ENCODE assay signal across 18 mouse cellular contexts in the genomic region with DNA sequence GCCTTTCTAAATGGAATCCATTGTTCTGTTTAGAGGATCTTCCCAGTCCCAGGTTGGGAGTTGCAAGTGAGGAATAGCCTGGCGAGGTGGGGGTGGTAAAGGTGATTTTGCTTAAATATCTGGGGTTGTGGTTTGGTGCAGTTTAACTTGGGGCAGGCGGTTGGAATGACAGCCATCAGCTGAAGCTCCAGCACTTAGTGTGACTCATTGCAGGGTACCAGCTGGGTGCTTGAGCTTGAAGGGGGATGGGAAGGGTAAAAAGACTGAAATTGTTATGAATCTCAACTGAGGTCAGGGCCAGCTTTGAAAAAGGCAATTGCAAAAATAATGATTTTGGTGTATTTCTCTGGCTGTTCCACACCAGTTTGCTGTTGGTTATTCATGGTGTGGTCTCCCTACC. TPM values are rescaled to one million over a fixed set of nuclear protein-coding genes. Genes with fewer than 3 reads are reported as not detected.
DNase-seq lines count a peak whose midpoint lies in the region; ATAC-seq and TF ChIP-seq lines count a peak whose summit lies in the region.
"Had no signal": no experiment of that assay in that cellular context is flagged by ENCODE, and none has a peak within 500 bp of the region (broad histone marks: within the 10 kb centered on the region; RNA-seq: fewer than 3 reads in every experiment).

No protein-coding gene starts in this region.

- H3K9ac ChIP-seq in midbrain, embryonic 12.5 days (replicated peaks): no peak overlapping the region
- H3K9ac ChIP-seq in midbrain, embryonic 11.5 days (ENCODE audit: low read length): no peak overlapping the region
- no peak overlapping the region for H3K9ac ChIP-seq in stomach, embryonic 16.5 days (ENCODE audit: low read length)
- H3K9ac ChIP-seq: limb, embryonic 13.5 days; liver, postnatal 0 days had no signal

- H3K4me1 ChIP-seq in midbrain, embryonic 12.5 days: peaks cover 89% of the 10 kb centered on the region
- peaks cover 17% of the 10 kb centered on the region for H3K4me1 ChIP-seq in midbrain, embryonic 11.5 days (ENCODE audit: control insufficient read depth, insufficient read depth, low read length)
- H3K4me1 ChIP-seq in cortical plate, adult 2 months (ENCODE audit: control insufficient read depth, insufficient read depth, low read length): peaks cover 36% of the 10 kb centered on the region
- H3K4me1 ChIP-seq in limb, embryonic 10.5 days: peaks cover 86% of the 10 kb centered on the region
- peaks cover 68% of the 10 kb centered on the region for H3K4me1 ChIP-seq in stomach, embryonic 16.5 days (ENCODE audit: control insufficient read depth, insufficient read depth, low read length)

- no peak for TF ChIP-seq CTCF in cortical plate, adult 2 months (IDR thresholded peaks at IDR 0.05; ENCODE audit: extremely low read depth, insufficient read depth, low read length)

- no peak for TF ChIP-seq POLR2A in cortical plate, adult 2 months (IDR thresholded peaks at IDR 0.05; ENCODE audit: extremely low read depth, insufficient read depth, low read length)

- H3K27me3 ChIP-seq in midbrain, embryonic 12.5 days: no peaks in the 10 kb centered on the region
- H3K27me3 ChIP-seq in midbrain, embryonic 11.5 days (ENCODE audit: control insufficient read depth, insufficient read depth, low read length): no peaks in the 10 kb centered on the region
- no peaks in the 10 kb centered on the region for H3K27me3 ChIP-seq in limb, embryonic 10.5 days (ENCODE audit: low read depth, poor library complexity, severe bottlenecking)
- no peaks in the 10 kb centered on the region for H3K27me3 ChIP-seq in stomach, embryonic 16.5 days (ENCODE audit: control insufficient read depth, insufficient read depth, low read length)
- H3K27me3 ChIP-seq: limb, embryonic 13.5 days; Patski had no signal

- no peak overlapping the region for H3K4me2 ChIP-seq in midbrain, embryonic 12.5 days (replicated peaks)
- H3K4me2 ChIP-seq in midbrain, embryonic 11.5 days: no peak overlapping the region
- no peak overlapping the region for H3K4me2 ChIP-seq in stomach, embryonic 16.5 days (ENCODE audit: low read depth, low read length)
- H3K4me2 ChIP-seq: limb, embryonic 13.5 days had no signal

- H3K4me3 ChIP-seq in midbrain, embryonic 12.5 days: no peak overlapping the region
- no peak overlapping the region for H3K4me3 ChIP-seq in midbrain, embryonic 11.5 days (ENCODE audit: low read depth, low read length)
- no peak overlapping the region for H3K4me3 ChIP-seq in cortical plate, adult 2 months (ENCODE audit: insufficient read depth, low read length)
- H3K4me3 ChIP-seq in limb, embryonic 10.5 days: no peak overlapping the region
- H3K4me3 ChIP-seq in stomach, embryonic 16.5 days (replicated peaks; ENCODE audit: low read length): no peak overlapping the region
- H3K4me3 ChIP-seq: limb, embryonic 13.5 days had no signal

- 0 out of 2 replicates have a peak overlapping the region, but pooled peaks have one; percentile 35 for H3K27ac ChIP-seq in midbrain, embryonic 12.5 days (replicated peaks)
- H3K27ac ChIP-seq in midbrain, embryonic 11.5 days (ENCODE audit: low read depth, low read length): no peak overlapping the region
- H3K27ac ChIP-seq in cortical plate, adult 2 months (ENCODE audit: insufficient read depth, low read length): 0 out of 2 replicates have a peak overlapping the region, but pooled peaks have one; percentile 17
- peak overlapping the region; percentile 6; the same call in 1 of the 2 replicates for H3K27ac ChIP-seq in limb, embryonic 10.5 days
- peak overlapping the region; percentile 79 for H3K27ac ChIP-seq in stomach, embryonic 16.5 days (ENCODE audit: low read length)

- ATAC-seq in midbrain, embryonic 12.5 days (ENCODE audit: low FRiP score, low read depth): no peak
- no peak for ATAC-seq in midbrain, embryonic 11.5 days (ENCODE audit: low FRiP score)
- ATAC-seq in stomach, embryonic 16.5 days (ENCODE audit: insufficient read depth, low FRiP score): no peak
- ATAC-seq in megakaryocyte-erythroid progenitor cell, adult 5-6 weeks (replicated peaks; ENCODE audit: low FRiP score, low TSS enrichment, poor library complexity, severe bottlenecking): no peak
- ATAC-seq: CD4-positive, CD25-positive, alpha-beta regulatory T cell, adult 4 months; intestine, postnatal 0 days; liver, postnatal 0 days; Patski had no signal

- no peaks in the 10 kb centered on the region for H3K9me3 ChIP-seq in midbrain, embryonic 12.5 days
- H3K9me3 ChIP-seq in midbrain, embryonic 11.5 days (ENCODE audit: control insufficient read depth, low read length): no peaks in the 10 kb centered on the region
- H3K9me3 ChIP-seq in limb, embryonic 10.5 days (replicated peaks): no peaks in the 10 kb centered on the region
- H3K9me3 ChIP-seq in stomach, embryonic 16.5 days (replicated peaks; ENCODE audit: control insufficient read depth, low read length): no peaks in the 10 kb centered on the region
- H3K9me3 ChIP-seq: limb, embryonic 13.5 days had no signal

- DNase-seq in midbrain, embryonic 11.5 days (ENCODE audit: low spot score, missing footprints): no peak
- DNase-seq in limb, embryonic 10.5 days (ENCODE audit: low spot score): no peak
- DNase-seq in urinary bladder, adult 18-20 months (ENCODE audit: low spot score in 2 of 2): no peak
- DNase-seq: cerebellum, adult 11-12 months; embryo, embryonic 11 days; heart, adult 18-20 months; heart, postnatal 10 days; kidney, postnatal 36 days; liver, postnatal 0 days; lung, postnatal 4 days had no signal

- WGBS in midbrain, embryonic 12.5 days: 91% methylated on average over 2 of the region's 2 CpGs
- WGBS in midbrain, embryonic 11.5 days: 92% methylated on average over 2 of the region's 2 CpGs
- WGBS in limb, embryonic 10.5 days: 91% methylated on average over 2 of the region's 2 CpGs
- WGBS in stomach, embryonic 16.5 days: 85% methylated on average over 2 of the region's 2 CpGs

- H3K36me3 ChIP-seq in midbrain, embryonic 12.5 days: no peaks in the 10 kb centered on the region
- peaks cover 4% of the 10 kb centered on the region; the same call in 1 of the 2 replicates for H3K36me3 ChIP-seq in midbrain, embryonic 11.5 days (ENCODE audit: control insufficient read depth, insufficient read depth, low read length)
- peaks cover 82% of the 10 kb centered on the region for H3K36me3 ChIP-seq in limb, embryonic 10.5 days
- H3K36me3 ChIP-seq in stomach, embryonic 16.5 days (ENCODE audit: control insufficient read depth, insufficient read depth, low read length): no peaks in the 10 kb centered on the region

RNA-seq across cellular contexts. Expression of a gene that starts 50.0 kb away (rescaled TPM):
- polyA plus RNA-seq in midbrain, embryonic 12.5 days (2016; fragmentation: Nextera tagmentation; extraction: Ambion mirVana): 277 and 309 TPM in 2 replicates
- 124 and 132 TPM in 2 replicates for polyA plus RNA-seq in midbrain, embryonic 11.5 days (2014; fragmentation: Nextera tagmentation; extraction: Ambion mirVana)
- polyA plus RNA-seq in cortical plate, adult 2 months (2012; rRNA removed): 121 and 123 TPM in 2 replicates
- polyA plus RNA-seq in limb, embryonic 10.5 days (2016; fragmentation: Nextera tagmentation; extraction: Ambion mirVana): 225 and 250 TPM in 2 replicates
- polyA plus RNA-seq in stomach, embryonic 16.5 days (2015; fragmentation: Nextera tagmentation; extraction: Ambion mirVana): 48.4 and 52.8 TPM in 2 replicates
- total RNA-seq in megakaryocyte-erythroid progenitor cell, adult 5-6 weeks (2014; fragmentation: Nextera tagmentation): 104 and 138 TPM in 2 replicates
- 50.5 and 63.4 TPM in 2 replicates for total RNA-seq in megakaryocyte-erythroid progenitor cell, adult 5-6 weeks (2017)
